In genomic region chr11:19923888-19924756, GRCm38 (mm10) we compare ENCODE assay signal across 8 mouse cellular contexts. TPM values are rescaled to one million over a fixed set of nuclear protein-coding genes. Genes with fewer than 3 reads are reported as not detected.
DNase-seq lines count a peak whose midpoint lies in the region; ATAC-seq and TF ChIP-seq lines count a peak whose summit lies in the region.

Gene Spred2, plus strand, starts transcription at chr11:19924375.

- peaks cover 5% of the 10 kb centered on the region; the same call in 1 of the 2 replicates for H3K4me1 ChIP-seq in cortical plate, adult 2 months (ENCODE audit: control insufficient read depth, insufficient read depth, low read length)

- TF ChIP-seq CTCF in cortical plate, adult 2 months (IDR thresholded peaks at IDR 0.05; ENCODE audit: extremely low read depth, insufficient read depth, low read length), result no peak

- DNase-seq in adipocyte (ENCODE audit: low spot score), result peak; percentile 97
- peak; percentile 80 to 84 for DNase-seq in gastrocnemius, adult 8-10 months (ENCODE audit: low spot score in 2 of 2)
- peak; percentile 92 for DNase-seq in hindlimb bud, embryonic 11.5 days (ENCODE audit: extremely low spot score, low read depth, low spot score)
- DNase-seq in left cerebral cortex, postnatal 10 days (ENCODE audit: extremely low spot score in 1 of 2, low spot score in 2 of 2), result peak; percentile 88 to 91
- DNase-seq in right cerebral cortex, postnatal 25 days, result peak; percentile 89
- DNase-seq in urinary bladder, postnatal 4 days (ENCODE audit: low spot score in 2 of 2), result peak; percentile 84 to 86

- TF ChIP-seq POLR2A in cortical plate, adult 2 months (IDR thresholded peaks at IDR 0.05; ENCODE audit: extremely low read depth, insufficient read depth, low read length), result peak; percentile 66

- intact Hi-C loops in left cerebral cortex, postnatal 10 days (cut with DNase I), result loop anchor here (5.0 kb wide), 3 partner anchors 92 to 148 kb away; no protein-coding TSS in a partner anchor

- H3K27ac ChIP-seq in cortical plate, adult 2 months (ENCODE audit: insufficient read depth, low read length), result peak within 1 kb of the TSS; percentile 98

- H3K4me3 ChIP-seq in cortical plate, adult 2 months (ENCODE audit: insufficient read depth, low read length), result peak within 1 kb of the TSS; percentile 49

- ATAC-seq in megakaryocyte-erythroid progenitor cell, adult 5-6 weeks (replicated peaks; ENCODE audit: low FRiP score, low TSS enrichment, poor library complexity, severe bottlenecking), result peak; percentile 53

RNA-seq across cellular contexts. Expression of gene Spred2, which starts in this region (rescaled TPM):
- 42.0 and 43.0 TPM in 2 replicates for polyA plus RNA-seq in cortical plate, adult 2 months (2012; rRNA removed)
- 1 to 10 TPM; 3.6 to 8.2 (median 4.4) TPM for total RNA-seq in gastrocnemius, adult 8-10 months (2022)
- total RNA-seq in left cerebral cortex, postnatal 10 days (2021), result 10 to 100 TPM; 63.9 to 68.4 TPM
- total RNA-seq in megakaryocyte-erythroid progenitor cell, adult 5-6 weeks (2014; fragmentation: Nextera tagmentation), result 21.5 and 23.6 TPM in 2 replicates
- total RNA-seq in megakaryocyte-erythroid progenitor cell, adult 5-6 weeks (2017), result 4.6 and 5.4 TPM in 2 replicates

Comparison
In these comparisons a context has a peak if more than half of its experiments do, and no peak if none do; other contexts are left out.
1. Peak in every context shown above with its lines: DNase-seq, ATAC-seq, H3K4me3 ChIP-seq and H3K27ac ChIP-seq.